Mouse (Mus musculus) MEL (cell line): ENCODE results near the gene Trarg1. TPM values are rescaled to one million over a fixed set of nuclear protein-coding genes. Genes with fewer than 3 reads are reported as not detected.

Source experiments
- DNase-seq: peaks from one replicate; pipeline ENCODE4 v3.0.0; 2011; ENCODE audit warnings: low read depth, low spot score
- H3K27ac ChIP-seq: 2 replicates; pipeline ENCODE4 v1.5.1; 2012; ENCODE audit warnings: low read depth, mild to moderate bottlenecking, control low read depth, low read length, moderate library complexity; ENCODE audit not compliant: control insufficient read depth
- H3K27me3 ChIP-seq, 2 experiments: fragments of 150-350 bp in 1 of 2; sonication (generic) in 1 of 2; 2 replicates each; pipeline ENCODE4 v1.6.1; 2012; ENCODE audit warnings: low read length in 2 of 2, mild to moderate bottlenecking in 2 of 2, improper control_type of control experiment in 1 of 2, moderate library complexity in 1 of 2; ENCODE audit not compliant: insufficient read depth in 2 of 2, control insufficient read depth in 1 of 2
- H3K36me3 ChIP-seq, 2 experiments: 2 replicates each; pipeline ENCODE4 v1.6.1; 2012 to 2014; ENCODE audit warnings: low read length in 2 of 2, improper control_type of control experiment in 1 of 2, inconsistent platforms in 1 of 2, mild to moderate bottlenecking in 1 of 2; ENCODE audit not compliant: insufficient read depth in 2 of 2, control insufficient read depth in 1 of 2
- H3K4me1 ChIP-seq, 2 experiments: fragments of 150-350 bp in 1 of 2; sonication (generic) in 1 of 2; 2 replicates each; pipeline ENCODE4 v1.6.1; 2012; ENCODE audit warnings: low read length in 2 of 2, improper control_type of control experiment in 1 of 2, mild to moderate bottlenecking in 1 of 2; ENCODE audit not compliant: insufficient read depth in 2 of 2, control insufficient read depth in 1 of 2
- H3K4me3 ChIP-seq, 2 experiments: fragments of 150-350 bp in 1 of 2; sonication (generic) in 1 of 2; 2 replicates each; pipeline ENCODE4 v1.5.1; 2012; ENCODE audit warnings: low read depth in 2 of 2, low read length in 2 of 2, mild to moderate bottlenecking in 2 of 2, moderate library complexity in 2 of 2, control low read depth in 1 of 2, improper control_type of control experiment in 1 of 2; ENCODE audit not compliant: control insufficient read depth in 1 of 2, insufficient read depth in 1 of 2
- H3K79me2 ChIP-seq: 2 replicates; pipeline ENCODE4 v1.6.1; 2012; ENCODE audit warnings: mild to moderate bottlenecking, low read length, moderate library complexity; ENCODE audit not compliant: control insufficient read depth, poor library complexity, insufficient read depth
- H3K9ac ChIP-seq: 2 replicates; pipeline ENCODE4 v1.6.1; 2012; ENCODE audit warnings: low read depth, mild to moderate bottlenecking, control low read depth, low read length, moderate library complexity; ENCODE audit not compliant: control insufficient read depth, poor library complexity, severe bottlenecking
- H3K9me3 ChIP-seq: fragments of 150-350 bp; sonication (generic); replicated peaks from 2 replicates; pipeline ENCODE4 v1.6.1; 2012; ENCODE audit warnings: mild to moderate bottlenecking, low read length, improper control_type of control experiment, moderate library complexity; ENCODE audit not compliant: insufficient read depth
- CHD2 ChIP-seq: IDR thresholded peaks from 2 replicates; pipeline ENCODE4 v1.6.1; 2011; ENCODE audit warnings: low read length, improper control_type of control experiment
- CTCF ChIP-seq, 3 experiments: IDR thresholded peaks in 2 of 3; conservative IDR thresholded peaks in 1 of 3; 2 replicates each; pipeline ENCODE4 v1.5.1; 2011 to 2012; ENCODE audit warnings: low read length in 3 of 3, low read depth in 2 of 3, mild to moderate bottlenecking in 2 of 3, improper control_type of control experiment in 1 of 3, inconsistent platforms in 1 of 3, mixed read lengths in 1 of 3, moderate library complexity in 1 of 3; ENCODE audit not compliant: control insufficient read depth in 1 of 3, insufficient read depth in 1 of 3, poor library complexity in 1 of 3, severe bottlenecking in 1 of 3
- E2F4 ChIP-seq: IDR thresholded peaks from 2 replicates; pipeline ENCODE4 v1.6.1; 2011; ENCODE audit warnings: low read depth, low read length, improper control_type of control experiment, borderline replicate concordance
- ELF1 ChIP-seq: IDR thresholded peaks from 2 replicates; pipeline ENCODE4 v1.6.1; 2014; ENCODE audit warnings: low read depth, mild to moderate bottlenecking, inconsistent platforms, low read length, improper control_type of control experiment, moderate library complexity
- EP300 ChIP-seq, 2 experiments: IDR thresholded peaks; 2 replicates each; pipeline ENCODE4 v1.6.1; 2011; ENCODE audit warnings: improper control_type of control experiment in 2 of 2, low read length in 2 of 2, low read depth in 1 of 2, mild to moderate bottlenecking in 1 of 2
- ETS1 ChIP-seq: IDR thresholded peaks from 2 replicates; pipeline ENCODE4 v1.6.1; 2012; ENCODE audit warnings: low read depth, mild to moderate bottlenecking, inconsistent platforms, low read length, improper control_type of control experiment, moderate library complexity
- GABPA ChIP-seq: IDR thresholded peaks from 2 replicates; pipeline ENCODE4 v1.6.1; 2012; ENCODE audit warnings: low read depth, mild to moderate bottlenecking, inconsistent platforms, low read length, improper control_type of control experiment, moderate library complexity
- GATA1 ChIP-seq: IDR thresholded peaks from 2 replicates; pipeline ENCODE4 v1.6.1; 2011; ENCODE audit warnings: low read depth, low read length, improper control_type of control experiment
- HCFC1 ChIP-seq: IDR thresholded peaks from 2 replicates; pipeline ENCODE4 v1.6.1; 2012; ENCODE audit warnings: low read depth, mild to moderate bottlenecking, inconsistent platforms, low read length, improper control_type of control experiment, moderate library complexity
- JUND ChIP-seq: IDR thresholded peaks from 2 replicates; pipeline ENCODE4 v1.6.1; 2011; ENCODE audit warnings: low read depth, mild to moderate bottlenecking, improper control_type of control experiment, low read length
- KAT2A ChIP-seq: conservative IDR thresholded peaks from 2 replicates; pipeline ENCODE4 v1.6.1; 2012; ENCODE audit warnings: low read depth, low read length, improper control_type of control experiment, inconsistent platforms
- MAFK ChIP-seq: IDR thresholded peaks from 2 replicates; pipeline ENCODE4 v1.6.1; 2011; ENCODE audit warnings: low read depth, mild to moderate bottlenecking, low read length, improper control_type of control experiment, borderline replicate concordance
- MAX ChIP-seq: IDR thresholded peaks from 2 replicates; pipeline ENCODE4 v1.6.1; 2011; ENCODE audit warnings: low read length, improper control_type of control experiment
- MXI1 ChIP-seq: IDR thresholded peaks from 2 replicates; pipeline ENCODE4 v1.6.1; 2011; ENCODE audit warnings: mild to moderate bottlenecking, low read depth, low read length, improper control_type of control experiment
- MYB ChIP-seq: IDR thresholded peaks from 2 replicates; pipeline ENCODE4 v1.6.1; 2011; ENCODE audit warnings: mild to moderate bottlenecking, low read depth, low read length, improper control_type of control experiment
- MYC ChIP-seq: IDR thresholded peaks from 2 replicates; pipeline ENCODE4 v1.6.1; 2011; ENCODE audit warnings: low read depth, mild to moderate bottlenecking, low read length, improper control_type of control experiment, moderate library complexity
- NELFE ChIP-seq: IDR thresholded peaks from 2 replicates; pipeline ENCODE4 v1.6.1; 2011; ENCODE audit warnings: low read depth, low read length, improper control_type of control experiment
- POLR2A ChIP-seq, 2 experiments: IDR thresholded peaks; 2 replicates each; pipeline ENCODE4 v1.6.1; 2011 to 2012; ENCODE audit warnings: low read length in 2 of 2, mild to moderate bottlenecking in 2 of 2, control low read depth in 1 of 2, improper control_type of control experiment in 1 of 2, low read depth in 1 of 2, moderate library complexity in 1 of 2; ENCODE audit not compliant: control insufficient read depth in 1 of 2, insufficient read depth in 1 of 2, poor library complexity in 1 of 2
- POLR2AphosphoS2 ChIP-seq: IDR thresholded peaks from 2 replicates; pipeline ENCODE4 v1.6.1; 2011; ENCODE audit warnings: low read length, improper control_type of control experiment
- POLR2AphosphoS5 ChIP-seq: IDR thresholded peaks from 2 replicates; pipeline ENCODE4 v1.6.1; 2012; ENCODE audit warnings: low read depth, borderline replicate concordance, mild to moderate bottlenecking, inconsistent platforms, low read length, moderate library complexity, mixed read lengths
- RAD21 ChIP-seq: IDR thresholded peaks from 2 replicates; pipeline ENCODE4 v1.6.1; 2011; ENCODE audit warnings: mild to moderate bottlenecking, low read depth, low read length, improper control_type of control experiment
- RCOR1 ChIP-seq: IDR thresholded peaks from 2 replicates; pipeline ENCODE4 v1.6.1; 2012; ENCODE audit warnings: low read depth, mild to moderate bottlenecking, inconsistent platforms, low read length, improper control_type of control experiment
- SIN3A ChIP-seq: IDR thresholded peaks from 2 replicates; pipeline ENCODE4 v1.6.1; 2012; ENCODE audit warnings: low read length, improper control_type of control experiment, inconsistent platforms
- SMC3 ChIP-seq: IDR thresholded peaks from 2 replicates; pipeline ENCODE4 v1.6.1; 2011; ENCODE audit warnings: low read depth, low read length, improper control_type of control experiment
- TAL1 ChIP-seq: IDR thresholded peaks from 2 replicates; pipeline ENCODE4 v1.6.1; 2012; ENCODE audit warnings: mild to moderate bottlenecking, inconsistent platforms, low read length, moderate library complexity, mixed read lengths
- TBP ChIP-seq: IDR thresholded peaks from 2 replicates; pipeline ENCODE4 v1.8.0; 2011; ENCODE audit warnings: low read depth, low read length, improper control_type of control experiment
- TCF12 ChIP-seq: IDR thresholded peaks from 2 replicates; pipeline ENCODE4 v1.6.1; 2014; ENCODE audit warnings: low read depth, mild to moderate bottlenecking, inconsistent platforms, low read length, improper control_type of control experiment, moderate library complexity
- UBTF ChIP-seq: IDR thresholded peaks from 2 replicates; pipeline ENCODE4 v1.6.1; 2012; ENCODE audit warnings: low read depth, mild to moderate bottlenecking, inconsistent platforms, low read length, improper control_type of control experiment, moderate library complexity, borderline replicate concordance; ENCODE audit not compliant: insufficient read depth
- ZC3H11A ChIP-seq: IDR thresholded peaks from 2 replicates; pipeline ENCODE4 v1.6.1; 2012; ENCODE audit warnings: low read depth, mild to moderate bottlenecking, inconsistent platforms, low read length, improper control_type of control experiment
- ZKSCAN1 ChIP-seq: IDR thresholded peaks from 2 replicates; pipeline ENCODE4 v1.6.1; 2012; ENCODE audit warnings: low read depth, mild to moderate bottlenecking, inconsistent platforms, low read length, improper control_type of control experiment, moderate library complexity
- ZNF384 ChIP-seq: IDR thresholded peaks from 2 replicates; pipeline ENCODE4 v1.6.1; 2012; ENCODE audit warnings: low read depth, mild to moderate bottlenecking, inconsistent platforms, low read length, improper control_type of control experiment
- polyA plus RNA-seq, 2 experiments: library from polyadenylated mRNA; stranded (reverse) in 1 of 2; unstranded in 1 of 2; fragments of >175 nt in 1 of 2; fragments of >200 nt in 1 of 2; gene quantifications; 2 replicates each; pipeline versions ENCODE4 v1.2.1 to v1.2.4; 2012; ENCODE audit warnings: low replicate concordance in 2 of 2, low read depth in 1 of 2; ENCODE audit not compliant: insufficient read length in 2 of 2, insufficient read depth in 1 of 2, missing spikeins in 1 of 2
- total RNA-seq: library from RNA; depleted of rRNA; stranded (reverse); fragments of 300-350 nt; gene quantifications from 2 replicates; pipeline ENCODE4 v1.2.3, GENCODE M21; 2012

Trarg1 gene
- total and polyA plus RNA-seq, 3 experiments = not detected

DNA sequence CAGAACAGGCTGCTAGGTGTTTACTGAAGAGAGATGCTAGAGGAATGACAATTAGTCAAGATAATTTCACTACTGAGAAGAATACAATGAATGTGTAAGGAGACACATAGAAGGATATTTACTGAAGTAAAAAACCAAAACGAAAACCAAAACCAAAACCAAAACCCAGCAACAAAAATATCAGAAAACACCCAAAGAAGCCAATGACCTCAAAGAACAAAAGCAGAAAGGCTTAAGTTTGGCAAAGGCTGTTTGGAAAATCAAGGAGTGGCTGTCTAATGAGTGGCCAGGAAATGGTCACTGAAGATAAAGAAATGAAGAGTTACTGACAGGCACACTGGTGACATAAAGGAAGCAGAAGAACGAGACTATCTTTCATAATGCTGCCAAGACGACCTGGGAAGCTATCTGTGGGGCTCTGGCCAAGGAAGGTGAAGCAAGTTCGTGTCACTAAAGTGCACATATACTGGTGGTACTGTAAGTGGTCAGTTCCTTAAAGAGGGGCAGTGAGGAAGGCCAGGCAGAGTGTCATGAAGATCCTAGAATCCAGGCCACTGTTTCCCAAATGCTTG lies 56.2 kb downstream of the Trarg1 start:
- H3K9ac ChIP-seq = no peak overlapping the region
- H3K9me3 ChIP-seq = no peaks in the 10 kb centered on the region
- no peaks in the 10 kb centered on the region for H3K27me3 ChIP-seq
- no peak for TF ChIP-seq NELFE
- TF ChIP-seq CHD2 = no peak
- TF ChIP-seq MAX = no peak
- no peak for TF ChIP-seq MYC
- no peak for TF ChIP-seq POLR2A (IDR thresholded peaks at IDR 0.05; ENCODE audit: control insufficient read depth in 1 of 2, insufficient read depth in 1 of 2, low read depth in 1 of 2, low read length in 2 of 2, poor library complexity in 1 of 2)
- no peak for TF ChIP-seq ZNF384
- no peak for TF ChIP-seq E2F4
- TF ChIP-seq SMC3 = no peak
- 0 out of 2 replicates have a peak, but pooled peaks have one; percentile 15 for TF ChIP-seq ETS1
- no peak for TF ChIP-seq GABPA
- peak; percentile 49; the same call in 1 of the 2 replicates for TF ChIP-seq SIN3A
- peak; percentile 27; the same call in 1 of the 2 replicates for TF ChIP-seq MXI1
- TF ChIP-seq EP300 (IDR thresholded peaks at IDR 0.05; ENCODE audit: low read depth in 1 of 2, low read length in 2 of 2) = peak; percentile 39 to 40; a peak in 1 of 4 replicates
- no peak for TF ChIP-seq TAL1
- no peak for TF ChIP-seq TCF12
- TF ChIP-seq ZKSCAN1 = no peak
- no peak for TF ChIP-seq ELF1
- no peak for TF ChIP-seq MAFK
- TF ChIP-seq POLR2AphosphoS2 = no peak
- peak; percentile 43; the same call in 1 of the 2 replicates for TF ChIP-seq GATA1
- no peak for TF ChIP-seq HCFC1
- TF ChIP-seq ZC3H11A = no peak
- TF ChIP-seq TBP = no peak
- peaks cover 16 to 28% of the 10 kb centered on the region in 2 experiments for H3K36me3 ChIP-seq
- H3K4me1 ChIP-seq = peaks cover 7 to 10% of the 10 kb centered on the region in 2 experiments
- peak; percentile 47 for DNase-seq
- H3K4me3 ChIP-seq = no peak overlapping the region
- H3K27ac ChIP-seq = no peak overlapping the region
- H3K79me2 ChIP-seq = no peaks in the 10 kb centered on the region

GRCm38 (mm10) chr11:76739125-76739524 lies 59.5 kb downstream of the Trarg1 start:
- DNase-seq = peak; percentile 67
- no peaks in the 10 kb centered on the region for H3K9me3 ChIP-seq
- peaks cover 16 to 31% of the 10 kb centered on the region in 2 experiments for H3K36me3 ChIP-seq
- H3K4me3 ChIP-seq = no peak overlapping the region
- H3K79me2 ChIP-seq = no peaks in the 10 kb centered on the region
- no peaks in the 10 kb centered on the region for H3K27me3 ChIP-seq
- no peak overlapping the region for H3K27ac ChIP-seq
- TF ChIP-seq POLR2AphosphoS5 (no peak), RCOR1 (no peak), RAD21 (peak; percentile 4; the same call in 1 of the 2 replicates), CTCF (IDR thresholded peaks at IDR 0.05 in 2 of 3, conservative IDR thresholded peaks at IDR 0.05 in 1 of 3; ENCODE audit: control insufficient read depth in 1 of 3, insufficient read depth in 1 of 3, low read depth in 2 of 3, low read length in 3 of 3, poor library complexity in 1 of 3, severe bottlenecking in 1 of 3) (peak; percentile 61 to 73 (median 61)), MYB (no peak), MYC (no peak), E2F4 (no peak), UBTF (no peak), KAT2A (no peak), SMC3 (peak; percentile 46), MAX (no peak), SIN3A (no peak), ZNF384 (no peak), HCFC1 (no peak), JUND (no peak), GATA1 (no peak), ZC3H11A (no peak), ZKSCAN1 (no peak)
- TF ChIP-seq, all 39 proteins: peak for 3
- Histone ChIP-seq H3K4me1 (peaks cover 7 to 10% of the 10 kb centered on the region in 2 experiments), H3K9ac (no peak overlapping the region)
